12 mouse cellular contexts compared by ENCODE assay signal in the genomic region with DNA sequence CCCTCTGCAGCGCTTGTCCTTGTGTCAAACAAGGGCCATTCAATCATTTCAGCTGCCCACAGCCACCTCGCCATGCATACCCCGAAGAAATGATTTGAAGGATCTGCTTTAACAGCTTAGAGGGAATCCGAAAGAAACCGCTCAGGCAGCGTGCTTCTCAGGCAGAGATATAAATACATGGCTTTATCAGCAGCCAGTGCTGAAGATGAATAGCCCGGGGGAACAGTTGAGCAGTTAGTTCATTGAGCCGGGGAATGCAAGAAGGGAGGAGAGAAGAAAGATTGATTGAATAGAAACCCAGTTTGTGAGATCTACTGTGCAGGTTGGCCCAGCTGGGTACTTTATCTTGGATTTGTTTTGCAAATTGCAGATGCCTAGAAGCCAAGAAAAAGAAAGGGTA. TPM values are rescaled to one million over a fixed set of nuclear protein-coding genes. Genes with fewer than 3 reads are reported as not detected.
DNase-seq lines count a peak whose midpoint lies in the region; ATAC-seq lines count a peak whose summit lies in the region.
"Had no signal": no experiment of that assay in that cellular context is flagged by ENCODE, and none has a peak within 500 bp of the region (broad histone marks: within the 10 kb centered on the region; RNA-seq: fewer than 3 reads in every experiment).

No protein-coding gene starts in this region.

- no peak for ATAC-seq in neural tube, embryonic 11.5 days (ENCODE audit: insufficient read depth, low FRiP score, low TSS enrichment)
- ATAC-seq in hindbrain, embryonic 13.5 days (ENCODE audit: low FRiP score): peak; percentile 49; the same call in 1 of the 2 replicates
- peak; percentile 71 for ATAC-seq in neural tube, embryonic 14.5 days (ENCODE audit: low read depth)
- ATAC-seq: inflammation-experienced regulatory T-cells, adult 6 months had no signal

- intact Hi-C loops in heart, postnatal 36 days (cut with DNase I): no loop called here

- no peak overlapping the region for H3K4me2 ChIP-seq in neural tube, embryonic 11.5 days (ENCODE audit: low read depth)
- peak overlapping the region; percentile 41 for H3K4me2 ChIP-seq in hindbrain, embryonic 13.5 days
- H3K4me2 ChIP-seq in neural tube, embryonic 14.5 days (ENCODE audit: low read depth, low read length): no peak overlapping the region; the same call in 1 of the 2 replicates
- H3K4me2 ChIP-seq: liver, embryonic 15.5 days had no signal

- H3K4me1 ChIP-seq in heart, embryonic 10.5 days: peaks cover 47% of the 10 kb centered on the region
- H3K4me1 ChIP-seq in neural tube, embryonic 11.5 days (ENCODE audit: control insufficient read depth, insufficient read depth, low read length): peaks cover 7% of the 10 kb centered on the region; the same call in 1 of the 2 replicates
- peaks cover 24% of the 10 kb centered on the region for H3K4me1 ChIP-seq in hindbrain, embryonic 13.5 days (replicated peaks)
- peaks cover 12% of the 10 kb centered on the region for H3K4me1 ChIP-seq in neural tube, embryonic 14.5 days (ENCODE audit: control insufficient read depth, insufficient read depth, low read length)

- H3K9me3 ChIP-seq in heart, embryonic 10.5 days: no peaks in the 10 kb centered on the region
- no peaks in the 10 kb centered on the region for H3K9me3 ChIP-seq in neural tube, embryonic 11.5 days (ENCODE audit: control insufficient read depth, low read length)
- no peaks in the 10 kb centered on the region for H3K9me3 ChIP-seq in hindbrain, embryonic 13.5 days
- H3K9me3 ChIP-seq in neural tube, embryonic 14.5 days (ENCODE audit: control insufficient read depth, low read length): no peaks in the 10 kb centered on the region
- H3K9me3 ChIP-seq: liver, embryonic 15.5 days had no signal

- H3K27ac ChIP-seq in heart, embryonic 10.5 days: peak overlapping the region; percentile 62
- H3K27ac ChIP-seq in neural tube, embryonic 11.5 days (ENCODE audit: low read depth, low read length): no peak overlapping the region
- peak overlapping the region; percentile 78 for H3K27ac ChIP-seq in hindbrain, embryonic 13.5 days
- H3K27ac ChIP-seq in neural tube, embryonic 14.5 days (ENCODE audit: low read depth, low read length): peak overlapping the region; percentile 69
- H3K27ac ChIP-seq: liver, embryonic 15.5 days had no signal

- H3K27me3 ChIP-seq in heart, embryonic 10.5 days (ENCODE audit: insufficient read depth, poor library complexity, severe bottlenecking): no peaks in the 10 kb centered on the region
- no peaks in the 10 kb centered on the region for H3K27me3 ChIP-seq in neural tube, embryonic 11.5 days (ENCODE audit: control insufficient read depth, insufficient read depth, low read length)
- no peaks in the 10 kb centered on the region for H3K27me3 ChIP-seq in hindbrain, embryonic 13.5 days
- no peaks in the 10 kb centered on the region for H3K27me3 ChIP-seq in neural tube, embryonic 14.5 days (ENCODE audit: control insufficient read depth, insufficient read depth, low read length)
- H3K27me3 ChIP-seq: liver, embryonic 15.5 days had no signal

- DNase-seq in heart, embryonic 10.5 days (ENCODE audit: low spot score): peak; percentile 74
- no peak for DNase-seq in heart, postnatal 36 days
- peak; percentile 14 for DNase-seq in neural tube, embryonic 11.5 days (ENCODE audit: low spot score)
- DNase-seq in neural tube, embryonic 10.5 days (ENCODE audit: extremely low spot score, low spot score): no peak
- no peak for DNase-seq in cerebellum, postnatal 36 days
- no peak for DNase-seq in adrenal gland, adult 2 months
- DNase-seq: cerebellum, postnatal 25 days; kidney, postnatal 36 days had no signal

- no peak overlapping the region for H3K9ac ChIP-seq in neural tube, embryonic 11.5 days (ENCODE audit: low read length)
- H3K9ac ChIP-seq in hindbrain, embryonic 13.5 days: peak overlapping the region; percentile 55; the same call in 1 of the 2 replicates
- H3K9ac ChIP-seq in neural tube, embryonic 14.5 days (replicated peaks; ENCODE audit: low read depth, low read length): no peak overlapping the region
- H3K9ac ChIP-seq: liver, embryonic 15.5 days had no signal

- peak overlapping the region; percentile 12; the same call in 1 of the 2 replicates for H3K4me3 ChIP-seq in heart, embryonic 10.5 days
- H3K4me3 ChIP-seq in neural tube, embryonic 11.5 days (ENCODE audit: low read depth, low read length): no peak overlapping the region
- no peak overlapping the region for H3K4me3 ChIP-seq in hindbrain, embryonic 13.5 days
- H3K4me3 ChIP-seq in neural tube, embryonic 14.5 days (ENCODE audit: low read depth, low read length): no peak overlapping the region
- H3K4me3 ChIP-seq: liver, embryonic 15.5 days had no signal

- H3K36me3 ChIP-seq in heart, embryonic 10.5 days: no peaks in the 10 kb centered on the region
- H3K36me3 ChIP-seq in neural tube, embryonic 11.5 days (ENCODE audit: control insufficient read depth, insufficient read depth, low read length): no peaks in the 10 kb centered on the region
- no peaks in the 10 kb centered on the region for H3K36me3 ChIP-seq in hindbrain, embryonic 13.5 days
- no peaks in the 10 kb centered on the region for H3K36me3 ChIP-seq in neural tube, embryonic 14.5 days (ENCODE audit: control insufficient read depth, insufficient read depth, low read length)
- H3K36me3 ChIP-seq: liver, embryonic 15.5 days had no signal

- 22% methylated on average over 8 of the region's 8 CpGs for WGBS in heart, embryonic 10.5 days
- 35% methylated on average over 8 of the region's 8 CpGs for WGBS in neural tube, embryonic 11.5 days
- WGBS in hindbrain, embryonic 13.5 days: 20% methylated on average over 8 of the region's 8 CpGs
- WGBS in neural tube, embryonic 14.5 days: 13% methylated on average over 8 of the region's 8 CpGs

RNA-seq across cellular contexts. Expression of a gene that starts 57.9 kb away (rescaled TPM):
- polyA plus RNA-seq in heart, embryonic 10.5 days (2016; fragmentation: Nextera tagmentation; extraction: Ambion mirVana): 58.3 and 62.1 TPM in 2 replicates
- 10 to 100 TPM; 24.7 to 26.3 TPM for total RNA-seq in heart, postnatal 36 days (2021)
- polyA plus RNA-seq in neural tube, embryonic 11.5 days (2014; fragmentation: Nextera tagmentation; extraction: Ambion mirVana): 82.7 and 85.2 TPM in 2 replicates
- 54.9 and 57.8 TPM in 2 replicates for polyA plus RNA-seq in hindbrain, embryonic 13.5 days (2015; fragmentation: Nextera tagmentation; extraction: Ambion mirVana)
- 52.2 and 60.5 TPM in 2 replicates for polyA plus RNA-seq in neural tube, embryonic 14.5 days (2014; fragmentation: Nextera tagmentation; extraction: Ambion mirVana)
- total RNA-seq in adrenal gland, adult 2 months (2021): 10 to 100 TPM; 52.7 to 58.4 TPM
- 219 and 282 TPM in 2 replicates for polyA plus RNA-seq in adrenal gland, adult 2 months (2012; rRNA removed)

Comparison
In these comparisons a context has a peak if more than half of its experiments do, and no peak if none do; other contexts are left out.
1. DNase-seq: peak in heart, embryonic 10.5 days (single experiment) and neural tube, embryonic 11.5 days (single experiment); none in heart, postnatal 36 days (0 of 2), neural tube, embryonic 10.5 days (single experiment), cerebellum, postnatal 36 days (0 of 2) and adrenal gland, adult 2 months (single experiment).